Mouse (Mus musculus) right cerebral cortex, postnatal 36 days (tissue): Measurements from ENCODE around the gene Gm28374.
"Not testable (repeated sequence)": the region's sequence is repeated elsewhere in the genome, so short reads cannot be mapped to it uniquely, and the experiment has no call there.

Experiments used
- DNase-seq, 2 experiments: peaks; one replicate each; pipeline ENCODE4 v3.0.0; 2022; ENCODE audit warnings: low spot score in 2 of 2, mixed read lengths in 1 of 2

Gene Gm28374

DNA sequence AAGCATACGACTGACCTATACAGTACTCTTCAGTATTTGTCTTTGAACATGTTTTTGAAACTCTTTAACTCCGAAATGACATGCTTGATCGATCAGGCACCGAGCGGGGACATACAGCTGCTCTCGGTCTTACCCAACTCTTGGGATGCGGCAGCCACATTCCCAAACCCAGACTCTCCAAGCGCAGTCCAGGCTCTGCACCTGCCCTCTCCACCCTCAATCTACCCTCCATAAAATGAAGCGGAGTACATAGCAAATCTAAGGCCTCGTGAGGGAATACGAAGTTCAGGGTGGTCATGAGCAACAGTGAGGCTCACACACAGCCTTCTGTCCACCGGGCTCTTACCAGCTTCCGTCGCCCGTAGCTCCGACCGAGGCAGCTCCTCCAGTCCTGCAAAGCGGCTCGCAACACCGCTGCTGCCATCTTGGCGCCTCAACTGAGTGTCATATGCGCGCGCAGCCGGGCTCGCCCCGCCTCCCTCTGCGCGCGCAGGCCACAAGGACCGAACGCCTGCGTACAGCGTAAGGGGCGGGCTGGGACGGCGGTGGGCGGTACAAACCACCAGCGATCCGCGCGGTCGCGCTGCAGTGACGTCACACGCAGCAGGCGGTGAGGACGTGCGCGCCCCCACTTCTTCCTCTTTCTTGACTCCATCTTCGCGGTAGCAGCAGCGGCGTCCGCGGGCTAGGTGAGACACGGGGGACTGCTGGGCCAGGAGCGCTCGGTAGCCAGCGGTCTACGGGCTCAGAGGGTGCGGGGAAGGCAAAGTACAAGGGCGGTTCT, 24.6 kb downstream of the Gm28374 start, which contains the start of the genes Mrpl49 and Fau:
Mrpl49 (minus strand) TSS at position 473 of the 784 bp plus-strand sequence.
Fau (plus strand) TSS at position 532 of the 784 bp plus-strand sequence.
- DNase-seq = peak; percentile 99

DNA sequence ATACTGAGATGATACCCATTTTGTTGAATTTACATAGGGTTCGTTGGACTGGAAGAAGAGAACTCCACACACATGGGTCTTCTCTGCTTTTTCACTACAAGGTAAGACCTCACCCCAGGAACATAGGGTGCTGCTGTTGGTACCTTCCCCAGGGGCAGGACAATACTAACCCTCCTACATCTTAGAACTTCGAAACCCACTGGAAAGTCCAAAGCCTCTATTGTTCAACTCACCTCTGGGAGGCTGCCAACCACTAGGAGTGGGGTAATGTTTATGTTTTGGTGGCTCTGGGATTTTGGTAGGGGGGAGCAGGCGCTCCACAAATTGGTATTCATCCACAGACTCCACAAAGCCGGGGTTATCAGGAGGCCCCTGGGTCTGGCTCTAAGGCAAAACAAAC, 25.4 kb downstream of the Gm28374 start:
- no peak for DNase-seq

DNA sequence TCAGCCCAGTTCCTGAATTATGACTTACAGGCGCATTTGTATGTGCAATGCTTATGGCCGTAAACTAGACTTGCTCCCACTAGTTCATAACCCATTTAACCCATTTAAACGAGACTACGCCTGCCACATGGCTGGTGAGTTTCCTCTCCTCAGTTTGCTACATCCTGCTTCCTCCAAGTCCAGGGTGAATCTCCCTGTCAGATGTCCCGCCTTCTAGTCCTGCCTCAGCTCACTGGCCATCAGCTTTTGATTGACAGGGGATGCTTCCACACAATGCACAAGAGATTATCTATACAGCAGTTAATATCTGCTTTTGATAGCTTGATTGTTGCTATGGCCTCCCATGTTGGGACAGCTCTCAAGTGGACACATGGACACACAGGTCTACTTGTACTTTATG, 27.8 kb downstream of the Gm28374 start:
- DNase-seq = no peak

DNA sequence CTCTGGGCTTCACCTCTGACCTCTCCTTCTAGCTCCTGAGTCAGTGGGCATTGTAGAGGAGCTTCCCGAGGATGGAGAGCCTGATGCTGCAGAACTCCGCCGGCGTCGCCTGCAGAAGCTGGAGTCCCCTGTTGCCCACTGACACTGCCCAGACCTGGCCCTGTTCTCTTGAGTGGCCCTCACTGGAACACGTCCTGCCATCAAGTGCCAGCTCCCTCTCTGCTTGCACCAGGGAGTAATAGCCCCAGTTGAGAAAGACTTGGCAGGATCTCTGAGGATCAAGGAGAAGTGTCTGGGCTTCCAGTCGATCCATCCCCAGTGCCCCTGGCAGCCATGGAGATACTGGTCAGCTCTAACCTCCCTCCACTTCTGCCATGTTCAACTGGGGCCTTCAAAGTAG, 29.5 kb downstream of the Gm28374 start:
- no peak for DNase-seq

DNA sequence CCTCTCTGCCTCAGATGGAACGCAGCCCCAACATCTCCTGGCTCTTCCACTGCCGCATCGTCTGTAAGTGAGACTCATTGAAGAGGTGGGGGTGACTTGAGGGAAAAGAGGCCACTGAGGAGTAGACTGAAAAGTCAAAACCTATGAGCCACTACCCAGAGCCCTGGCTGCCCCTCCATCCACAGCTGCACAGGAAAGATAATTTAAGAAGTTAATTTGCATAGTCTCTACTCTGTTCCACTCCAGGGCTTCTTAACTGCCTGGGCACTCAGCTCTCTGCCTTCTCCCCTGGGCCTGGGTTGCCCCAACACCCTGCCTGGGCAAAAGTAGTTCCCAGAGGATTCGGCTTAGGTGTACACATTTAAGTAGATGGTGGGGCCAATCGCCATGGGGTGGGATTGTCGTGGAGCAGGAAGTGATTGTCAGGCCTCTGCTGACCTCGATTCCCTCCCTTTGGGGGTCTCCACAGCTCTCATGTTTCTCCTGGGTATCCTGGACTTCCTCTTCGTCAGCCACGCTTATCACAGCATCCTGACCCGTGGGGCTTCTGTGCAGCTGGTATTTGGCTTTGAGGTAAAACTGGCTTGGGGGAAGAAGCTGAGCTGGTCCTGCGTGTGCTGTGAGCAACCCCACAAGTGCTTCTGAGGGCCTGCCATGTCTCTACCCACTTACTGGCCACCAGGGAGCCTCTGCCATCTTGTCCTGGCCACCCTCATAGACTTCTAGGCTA, 33.2 kb downstream of the Gm28374 start:
- DNase-seq = no peak

DNA sequence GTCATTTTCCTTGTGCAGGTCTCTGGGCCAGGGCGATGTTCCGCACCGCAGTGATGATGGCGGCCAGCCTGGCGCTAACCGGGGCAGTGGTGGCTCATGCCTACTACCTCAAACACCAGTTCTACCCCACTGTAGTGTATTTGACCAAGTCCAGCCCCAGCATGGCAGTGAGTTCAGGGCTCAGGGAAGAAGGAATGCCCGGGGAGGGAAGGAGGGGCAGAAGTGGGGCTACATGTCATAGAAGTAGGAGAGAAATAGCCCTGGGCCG, 34.2 kb downstream of the Gm28374 start:
- DNase-seq = no peak

DNA sequence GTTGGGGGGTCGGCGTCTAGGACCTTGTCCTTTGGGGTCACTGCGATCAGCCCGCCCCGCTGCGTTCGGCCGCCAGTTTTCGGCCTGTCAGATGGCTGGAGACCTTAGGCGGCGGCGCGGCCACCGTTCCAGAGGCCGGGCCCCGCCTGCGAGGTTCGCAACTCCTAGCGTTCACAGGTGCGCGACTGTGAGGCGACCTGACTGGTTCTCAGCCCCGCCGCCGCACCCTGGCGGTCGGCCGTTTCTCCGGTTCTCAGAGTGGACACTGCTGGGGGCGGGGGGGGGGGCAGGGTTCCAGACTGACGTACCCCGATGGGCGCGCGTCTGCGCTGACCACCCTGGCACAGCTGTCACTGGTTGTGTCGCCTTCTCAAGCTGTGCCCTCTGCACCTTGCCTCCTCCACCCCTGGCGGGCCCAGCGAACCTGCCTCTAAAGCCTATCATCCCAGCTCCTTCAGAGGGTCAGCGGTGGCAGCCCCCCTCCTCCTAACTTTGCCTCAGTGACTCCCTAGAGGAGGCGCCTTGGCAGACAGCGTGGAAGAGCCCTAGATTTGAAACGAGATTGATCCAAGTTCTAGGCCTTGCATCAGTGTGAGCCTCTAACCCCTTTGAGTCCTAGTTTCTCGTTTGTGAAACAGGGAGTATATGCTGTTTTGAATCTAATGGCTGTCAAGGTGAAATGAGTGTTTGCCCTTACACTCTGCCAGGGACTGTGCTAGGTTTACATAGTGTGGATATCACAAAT, 34.7 kb downstream of the Gm28374 start:
- DNase-seq = no peak

DNA sequence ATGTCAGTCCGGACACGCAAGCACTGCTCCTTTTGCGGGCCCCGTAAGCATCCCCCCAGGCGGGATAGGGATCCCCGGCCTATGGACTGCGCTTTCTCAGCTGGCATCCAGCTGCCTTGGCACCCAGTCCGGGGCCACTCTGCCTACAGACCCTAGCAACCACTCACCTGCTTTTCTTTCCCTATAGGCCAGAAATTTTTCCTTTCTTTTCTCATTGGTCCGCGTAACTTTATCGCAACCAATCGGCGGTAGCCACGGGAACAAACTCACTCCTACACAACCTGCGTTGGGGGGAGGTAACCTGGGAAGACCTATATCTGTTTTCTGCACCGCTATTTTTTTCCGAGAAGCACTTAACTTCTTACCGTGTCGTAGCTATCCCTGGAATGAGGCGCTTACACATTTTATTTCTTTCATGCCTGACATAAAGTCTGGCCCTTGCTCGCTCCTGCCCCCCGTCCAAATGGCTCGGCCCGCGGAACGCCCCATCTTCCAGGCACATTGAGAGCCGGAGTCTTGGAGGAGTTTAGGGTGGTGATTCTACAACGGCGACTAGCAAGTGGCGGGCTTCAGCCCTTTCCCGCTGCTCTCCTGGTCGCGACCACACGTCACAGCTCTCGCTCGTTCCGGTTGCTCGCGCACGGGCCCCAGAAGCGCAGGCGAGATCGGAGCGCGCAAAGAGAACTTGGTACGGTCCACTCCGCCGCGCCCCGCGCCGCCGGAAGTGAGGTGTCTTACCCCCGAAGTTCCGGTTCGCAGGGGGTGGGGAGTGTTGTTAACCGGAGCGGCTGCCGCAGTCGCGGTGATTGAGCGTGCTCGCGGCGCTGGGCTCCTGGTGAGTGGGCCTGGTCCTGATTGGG, 35.5 kb downstream of the Gm28374 start, which contains the start of gene Syvn1:
Syvn1 (plus strand) TSS at position 283 of the 860 bp plus-strand sequence.
- DNase-seq = peak; percentile 87 to 91

DNA sequence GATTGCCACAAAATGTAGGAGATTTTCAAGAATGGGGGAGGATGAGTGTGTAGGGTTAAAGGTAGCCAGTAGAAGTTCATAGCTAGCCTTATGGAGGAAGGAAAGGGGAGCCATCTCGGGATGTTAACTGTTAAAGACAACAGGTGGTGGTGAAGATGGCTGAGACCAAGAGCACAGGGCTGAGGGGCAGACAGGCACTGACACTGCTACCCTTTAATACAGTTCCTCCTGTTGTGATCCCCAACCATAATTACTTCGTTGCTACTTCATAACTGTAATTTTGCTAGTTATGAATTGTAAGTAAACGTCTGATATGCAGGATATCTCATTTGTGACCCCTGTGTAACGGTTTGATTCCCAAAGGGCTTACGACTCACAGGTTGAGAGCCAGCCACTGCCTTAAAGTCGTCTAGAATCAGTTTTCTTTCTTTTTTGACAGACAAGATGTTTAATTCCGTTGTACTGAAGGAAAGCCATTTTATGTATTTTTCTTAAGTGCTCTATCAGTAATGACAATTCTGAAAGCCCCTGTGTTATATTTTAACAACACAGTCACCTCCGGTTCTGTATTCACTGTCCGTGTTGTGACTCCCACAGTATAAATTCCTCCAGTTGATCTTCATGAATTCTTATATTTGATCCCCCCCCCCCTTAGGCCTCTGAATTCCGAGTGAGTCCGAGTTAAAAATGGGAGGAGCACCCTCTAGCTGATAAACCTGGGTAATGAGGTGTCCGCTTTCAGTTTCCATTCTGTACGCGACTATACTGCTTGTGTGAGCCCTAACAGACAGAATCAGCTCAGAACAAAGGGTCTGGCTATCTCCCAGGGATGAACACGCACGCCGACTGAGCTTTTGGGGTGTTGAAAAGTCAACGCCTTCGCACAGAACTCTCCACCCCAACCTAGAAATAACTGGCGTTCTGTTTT, 36.4 kb downstream of the Gm28374 start:
- peak in 1 of 2 experiments; percentile 28 for DNase-seq

DNA sequence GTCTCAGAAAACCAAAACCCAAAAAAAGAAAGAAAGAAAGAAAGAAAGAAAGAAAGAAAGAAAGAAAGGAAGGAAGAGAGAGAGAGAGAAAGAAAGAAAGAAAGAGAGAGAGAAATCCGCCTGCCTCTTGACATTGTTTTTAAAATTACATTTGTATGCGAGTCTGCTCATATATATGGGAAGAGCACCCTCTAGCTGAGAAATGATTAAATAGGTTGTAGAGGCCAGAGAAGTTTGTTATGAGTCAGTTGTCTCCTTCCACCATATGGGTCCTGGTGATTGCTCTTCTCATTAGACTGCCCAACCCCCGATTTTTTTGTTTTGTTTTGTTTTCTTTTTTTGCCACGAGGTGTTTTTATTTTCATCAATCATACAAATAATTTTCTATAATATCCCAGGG, 38.0 kb downstream of the Gm28374 start:
- not testable (repeated sequence) for DNase-seq

DNA sequence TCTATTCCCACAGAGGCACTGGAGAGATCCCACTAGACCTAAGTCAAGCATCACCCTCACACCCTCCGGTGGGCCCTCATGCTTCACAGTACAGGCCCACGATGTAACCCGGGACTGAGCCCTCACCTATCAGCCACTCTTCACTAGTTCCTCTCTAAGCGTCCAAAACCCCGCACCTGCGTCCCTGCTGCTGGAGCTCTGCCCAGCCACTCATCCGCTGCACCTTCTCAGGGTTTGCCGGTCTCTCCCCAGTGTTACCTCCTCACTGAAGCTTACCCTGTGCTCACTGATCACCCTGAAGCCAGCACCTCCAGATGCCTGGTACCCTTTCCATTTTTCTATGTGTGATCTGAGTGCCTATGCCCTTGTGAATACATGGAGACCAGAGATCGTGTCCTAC, 39.8 kb downstream of the Gm28374 start:
- no peak for DNase-seq

DNA sequence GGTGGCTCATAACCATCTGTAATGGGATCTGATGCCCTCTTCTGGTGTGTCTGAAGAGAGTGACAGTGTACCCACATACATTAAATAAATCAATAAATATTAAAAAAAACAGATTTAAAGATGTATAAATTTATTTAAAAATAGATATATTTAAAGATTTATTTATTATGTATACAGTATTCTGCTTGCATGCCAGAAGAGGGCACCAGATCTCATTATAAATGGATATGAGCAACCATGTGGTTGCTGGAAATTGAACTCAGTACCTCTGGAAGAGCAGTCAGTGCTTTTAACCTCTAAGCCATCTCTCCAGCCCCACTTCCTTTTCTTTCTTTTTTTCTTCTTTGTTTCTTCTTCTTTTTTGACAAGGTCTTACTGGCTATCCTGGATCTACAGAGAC, 42.1 kb downstream of the Gm28374 start:
- DNase-seq = no peak

DNA sequence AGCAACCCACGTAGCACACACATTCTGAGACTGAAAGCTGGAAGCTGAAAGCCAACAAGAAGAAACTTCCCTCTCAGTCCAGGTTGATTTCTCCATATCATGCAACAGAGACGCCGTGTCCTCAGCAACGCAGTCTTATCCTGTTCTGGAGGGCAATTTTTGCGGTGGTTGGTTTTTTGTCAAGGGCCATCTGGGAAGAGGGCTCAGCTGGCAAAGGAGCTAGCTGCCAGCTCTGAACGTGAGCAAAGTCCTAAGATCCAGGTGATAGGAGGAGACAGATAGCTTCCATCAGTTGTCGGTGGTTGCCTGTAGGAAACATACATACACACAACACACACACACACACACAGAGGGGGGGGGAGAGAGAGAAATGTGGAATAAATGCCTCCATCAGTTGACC, 43.7 kb downstream of the Gm28374 start:
- DNase-seq = no peak

DNA sequence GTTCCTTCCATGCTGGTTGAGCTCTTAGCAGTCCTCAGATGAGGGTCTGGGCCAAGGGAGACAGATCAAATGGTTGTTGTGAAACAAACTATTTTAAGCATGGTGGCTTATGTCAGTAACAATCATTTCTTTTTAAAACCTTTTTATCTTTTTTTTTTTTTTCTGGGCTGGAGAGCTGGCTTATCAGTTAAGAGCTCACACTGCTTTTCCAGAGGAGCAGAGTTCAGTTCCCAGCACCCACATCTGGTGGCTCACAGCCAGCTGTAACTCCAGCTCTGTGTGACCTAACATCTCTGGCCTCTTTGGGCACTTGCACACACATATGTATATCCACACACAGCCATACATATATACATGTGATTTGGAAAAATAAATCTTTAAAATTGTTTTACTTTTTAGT, 44.4 kb downstream of the Gm28374 start:
- DNase-seq = no peak

DNA sequence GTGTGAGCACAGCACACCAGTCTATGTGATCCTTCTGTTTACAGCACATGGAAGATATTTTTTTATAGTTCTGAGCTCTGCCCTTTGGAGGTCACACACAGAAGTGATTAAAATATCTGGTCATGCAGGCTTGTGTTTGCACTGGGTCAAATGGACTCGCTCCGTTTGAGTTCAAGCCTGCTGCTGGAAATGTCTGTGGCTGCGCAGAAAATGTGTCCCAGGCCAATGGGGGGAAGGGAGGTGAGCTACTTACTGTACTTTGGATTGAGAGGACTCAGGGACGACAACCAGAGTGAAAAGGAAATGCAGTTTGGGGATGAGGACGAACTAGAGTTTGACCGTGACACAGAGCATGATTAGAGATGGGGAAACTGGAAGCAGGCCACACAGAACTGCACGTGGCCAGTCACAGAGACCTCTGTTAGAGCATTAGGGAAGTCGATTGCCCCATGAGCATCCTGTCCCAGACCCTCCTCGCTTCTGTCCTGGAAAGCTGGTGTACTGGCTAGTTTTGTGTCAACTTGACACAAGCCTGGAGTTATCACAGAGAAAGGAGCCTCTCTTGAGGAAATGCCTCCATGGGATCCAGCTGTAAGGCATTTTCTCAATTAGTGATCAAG, 46.0 kb downstream of the Gm28374 start:
- no peak for DNase-seq

DNA sequence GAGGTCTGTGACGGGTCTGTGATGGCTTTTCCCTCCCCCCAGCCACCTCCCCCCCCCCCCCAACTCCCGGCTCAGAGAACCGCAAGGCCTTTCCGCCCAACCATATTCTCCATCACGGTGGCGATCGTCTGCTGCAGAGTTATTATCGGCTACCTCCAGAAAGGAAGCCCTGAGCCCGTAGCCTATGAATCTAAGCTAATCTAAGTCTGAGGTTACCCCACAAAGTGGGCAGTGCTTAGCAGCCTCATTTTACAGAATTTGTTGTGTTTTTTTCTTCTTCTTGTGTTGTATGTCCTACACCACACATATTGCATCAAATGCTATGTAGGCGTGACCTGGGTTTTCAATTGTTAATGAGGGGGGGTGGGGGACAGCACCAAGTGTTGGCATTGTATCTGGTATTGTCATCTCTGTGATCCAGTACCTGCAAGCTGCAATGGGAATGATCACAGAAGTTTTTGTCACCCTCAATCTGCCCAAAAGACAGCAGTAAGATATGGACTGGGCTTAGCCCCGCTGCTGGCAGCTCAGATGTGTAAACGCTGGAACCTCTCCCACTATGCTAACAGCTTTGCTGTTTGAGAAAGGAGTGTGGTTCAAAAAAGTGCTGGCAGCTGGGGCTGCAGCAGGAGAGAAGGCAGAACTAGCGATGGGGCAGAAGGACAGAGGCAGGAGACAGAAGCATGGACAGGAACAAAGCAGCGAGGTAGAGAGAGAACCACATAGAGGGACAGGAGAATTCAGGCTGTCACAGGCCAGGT, 51.4 kb downstream of the Gm28374 start:
- no peak for DNase-seq

DNA sequence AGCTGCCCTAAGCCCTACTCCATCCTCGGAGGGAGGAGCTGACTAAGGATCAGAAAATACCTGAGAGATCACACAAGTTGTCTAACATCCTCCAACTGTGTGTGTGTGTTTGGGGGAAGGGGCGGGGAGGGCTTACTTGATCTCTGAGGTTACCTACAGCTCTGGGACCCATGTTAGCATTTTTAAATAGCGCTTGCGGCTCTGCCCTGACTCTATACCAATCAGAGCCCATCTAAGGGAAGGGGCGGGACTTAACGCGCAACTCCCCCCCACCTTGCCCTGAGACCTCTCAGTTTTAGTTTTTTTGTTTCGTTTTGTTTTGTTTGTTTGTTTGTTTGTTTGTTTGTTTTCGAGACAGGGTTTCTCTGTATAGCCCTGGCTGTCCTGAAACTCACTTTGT, 52.6 kb downstream of the Gm28374 start:
- DNase-seq = no peak

DNA sequence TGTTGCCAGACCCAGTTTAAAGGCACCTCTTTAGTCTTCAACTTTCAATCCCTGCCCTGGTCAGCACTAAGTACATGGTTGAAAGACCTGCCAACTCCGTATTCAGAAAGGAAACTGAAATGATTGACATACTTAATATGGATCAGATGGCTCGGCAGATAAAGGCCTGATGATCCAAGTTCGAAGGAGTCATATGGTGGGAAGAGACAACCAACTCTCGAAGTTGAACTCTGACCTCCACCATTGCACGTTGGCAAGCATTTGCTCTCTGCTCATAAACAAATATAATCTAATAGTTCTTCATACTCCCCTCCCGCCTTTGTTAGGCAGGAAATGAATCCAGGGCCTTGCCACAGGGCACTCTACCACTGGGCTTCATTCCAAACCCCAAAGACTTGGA, 53.1 kb downstream of the Gm28374 start:
- no peak for DNase-seq
